Mouse (Mus musculus) adrenal gland, postnatal 14 days (tissue): ENCODE results near the gene Peli1. TPM values are rescaled to one million over a fixed set of nuclear protein-coding genes. Genes with fewer than 3 reads are reported as not detected.

Experiments used
- DNase-seq: peaks from one replicate; pipeline ENCODE4 v3.0.0; 2021; ENCODE audit warnings: mixed read lengths
- total RNA-seq: library from RNA; stranded (reverse); gene quantifications from 2 replicates; pipeline ENCODE4 v1.2.3, GENCODE M21; 2021

Gene Peli1
- total RNA-seq, 1 experiment from 2014 or later = 18.4 TPM

DNA sequence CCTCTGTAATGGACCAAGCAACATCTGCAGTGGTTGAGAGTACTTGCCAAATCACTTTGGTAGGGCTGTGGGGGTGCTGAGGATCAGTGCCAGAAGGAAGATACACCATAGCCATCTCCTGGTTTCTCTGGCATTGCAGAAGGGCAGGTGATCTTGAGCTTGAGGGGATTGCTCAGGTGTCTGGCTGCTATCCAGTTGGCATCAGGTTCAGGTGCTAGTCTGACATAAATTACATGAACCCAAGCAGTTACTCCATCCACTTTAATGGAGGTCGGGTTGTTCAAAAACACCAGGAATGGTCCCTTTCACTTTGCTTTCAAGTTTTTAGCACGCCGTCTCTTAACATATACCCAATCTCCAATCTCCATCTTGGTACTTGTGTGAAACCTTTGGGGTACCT lies 103.8 kb downstream of the Peli1 start:
- DNase-seq = no peak

Other genes with a start within 250 kb of the Peli1 start
- gene Vps54, start 148.0 kb downstream of the Peli1 start, total RNA-seq = 33.3 and 37.9 TPM in 2 replicates